Mouse (Mus musculus) MEL (cell line): ENCODE measurements around the gene Ccdc146.

ENCODE experiments used
- CTCF ChIP-seq, 3 experiments: IDR thresholded peaks in 2 of 3; conservative IDR thresholded peaks in 1 of 3; 2 replicates each; pipeline ENCODE4 v1.5.1; 2011 to 2012; ENCODE audit warnings: low read length in 3 of 3, low read depth in 2 of 3, mild to moderate bottlenecking in 2 of 3, improper control_type of control experiment in 1 of 3, inconsistent platforms in 1 of 3, mixed read lengths in 1 of 3, moderate library complexity in 1 of 3; ENCODE audit not compliant: control insufficient read depth in 1 of 3, insufficient read depth in 1 of 3, poor library complexity in 1 of 3, severe bottlenecking in 1 of 3
- USF2 ChIP-seq, 2 experiments: IDR thresholded peaks; 2 replicates each; pipeline ENCODE4 v1.6.1; 2011 to 2012; ENCODE audit warnings: improper control_type of control experiment in 2 of 2, low read length in 2 of 2, borderline replicate concordance in 1 of 2, inconsistent platforms in 1 of 2, low read depth in 1 of 2, mild to moderate bottlenecking in 1 of 2; ENCODE audit not compliant: insufficient read depth in 1 of 2

- TF ChIP-seq CTCF (IDR thresholded peaks at IDR 0.05 in 2 of 3, conservative IDR thresholded peaks at IDR 0.05 in 1 of 3; ENCODE audit: control insufficient read depth in 1 of 3, insufficient read depth in 1 of 3, low read depth in 2 of 3, low read length in 3 of 3, poor library complexity in 1 of 3, severe bottlenecking in 1 of 3), result no peak
- no peak for TF ChIP-seq USF2 (IDR thresholded peaks at IDR 0.05; ENCODE audit: borderline replicate concordance in 1 of 2, insufficient read depth in 1 of 2, low read depth in 1 of 2, low read length in 2 of 2)
Measured at GRCm38 (mm10) chr5:21372493-21373179, 51.8 kb downstream of the Ccdc146 start, which contains the start of gene Fgl2.
